ENCODE assay signal across 8 mouse cellular contexts in genomic region chr14:58069927-58070326, GRCm38 (mm10). TPM values are rescaled to one million over a fixed set of nuclear protein-coding genes. Genes with fewer than 3 reads are reported as not detected.
A peak's percentile ranks its signal among the peaks of the same experiment; 100 is the strongest.
DNase-seq lines count a peak whose midpoint lies in the region; ATAC-seq and TF ChIP-seq lines count a peak whose summit lies in the region.

No protein-coding gene starts in this region.

- H3K9ac ChIP-seq in forebrain, embryonic 12.5 days: no peak overlapping the region

- peak overlapping the region; percentile 9 for H3K4me3 ChIP-seq in lung, adult 2 months (replicated peaks; ENCODE audit: extremely low read depth, low read depth, low read length)
- H3K4me3 ChIP-seq in forebrain, embryonic 12.5 days (replicated peaks): peak overlapping the region; percentile 57
- peak overlapping the region; percentile 65 for H3K4me3 ChIP-seq in limb, embryonic 10.5 days
- H3K4me3 ChIP-seq in small intestine, adult 2 months (ENCODE audit: low read depth, low read length): peak overlapping the region; percentile 84; the same call in 1 of the 2 replicates

- H3K4me2 ChIP-seq in forebrain, embryonic 12.5 days: peak overlapping the region; percentile 86

- no peak overlapping the region for H3K27ac ChIP-seq in forebrain, embryonic 12.5 days
- H3K27ac ChIP-seq in limb, embryonic 10.5 days: no peak overlapping the region
- peak overlapping the region; percentile 83; the same call in 1 of the 2 replicates for H3K27ac ChIP-seq in small intestine, adult 2 months (ENCODE audit: insufficient read depth, low read depth, low read length)

- no peak for TF ChIP-seq CTCF in lung, adult 2 months (IDR thresholded peaks at IDR 0.05; ENCODE audit: insufficient read depth, low read length)
- no peak for TF ChIP-seq CTCF in small intestine, adult 2 months (IDR thresholded peaks at IDR 0.05; ENCODE audit: extremely low read depth, insufficient read length, insufficient replicate concordance, low read depth, low read length)

- peaks cover 18% of the 10 kb centered on the region for H3K4me1 ChIP-seq in lung, adult 2 months (ENCODE audit: control insufficient read depth, insufficient read depth, low read length)
- H3K4me1 ChIP-seq in forebrain, embryonic 12.5 days: peaks cover 44% of the 10 kb centered on the region
- peaks cover 48% of the 10 kb centered on the region for H3K4me1 ChIP-seq in limb, embryonic 10.5 days
- H3K4me1 ChIP-seq in small intestine, adult 2 months (ENCODE audit: control insufficient read depth, insufficient read depth, insufficient read length, low read length): peaks cover 6% of the 10 kb centered on the region

- no peak for TF ChIP-seq POLR2A in lung, adult 2 months (IDR thresholded peaks at IDR 0.05; ENCODE audit: borderline replicate concordance, extremely low read depth, low read depth, low read length)
- no peak for TF ChIP-seq POLR2A in small intestine, adult 2 months (IDR thresholded peaks at IDR 0.05; ENCODE audit: low read depth, low read length)

- no peak for ATAC-seq in forebrain, embryonic 12.5 days (ENCODE audit: low FRiP score)

- WGBS in lung, adult 2 months: 4% methylated on average over 6 of the region's 6 CpGs
- WGBS in forebrain, embryonic 12.5 days: 5% methylated on average over 6 of the region's 6 CpGs
- WGBS in limb, embryonic 10.5 days: 3% methylated on average over 6 of the region's 6 CpGs
- WGBS in small intestine, adult 2 months: 7% methylated on average over 6 of the region's 6 CpGs

- no peak for DNase-seq in lung, adult 2 months
- no peak for DNase-seq in lung, postnatal 36 days
- no peak for DNase-seq in limb, embryonic 10.5 days (ENCODE audit: low spot score)
- no peak for DNase-seq in cerebellum, postnatal 36 days
- DNase-seq in layer of hippocampus, adult 18-20 months (ENCODE audit: low spot score in 2 of 2): no peak
- no peak for DNase-seq in ovary, postnatal 14 days (ENCODE audit: low spot score)

- no peaks in the 10 kb centered on the region for H3K36me3 ChIP-seq in forebrain, embryonic 12.5 days (replicated peaks)
- no peaks in the 10 kb centered on the region for H3K36me3 ChIP-seq in limb, embryonic 10.5 days
- H3K36me3 ChIP-seq in small intestine, adult 2 months (ENCODE audit: control insufficient read depth, insufficient read depth, low read length): no peaks in the 10 kb centered on the region

- no peaks in the 10 kb centered on the region for H3K9me3 ChIP-seq in forebrain, embryonic 12.5 days
- H3K9me3 ChIP-seq in limb, embryonic 10.5 days (replicated peaks): no peaks in the 10 kb centered on the region

- peaks cover 67% of the 10 kb centered on the region for H3K27me3 ChIP-seq in forebrain, embryonic 12.5 days
- peaks cover 60% of the 10 kb centered on the region for H3K27me3 ChIP-seq in limb, embryonic 10.5 days (ENCODE audit: low read depth, poor library complexity, severe bottlenecking)
- H3K27me3 ChIP-seq in small intestine, adult 2 months (ENCODE audit: control insufficient read depth, insufficient read depth, low read length): peaks cover 11% of the 10 kb centered on the region; the same call in 1 of the 2 replicates

RNA-seq across cellular contexts. Expression of gene Fgf9, which starts 0.4 kb away (rescaled TPM):
- 0.20 TPM in 2 replicates for polyA plus RNA-seq in lung, adult 2 months (2012; rRNA removed)
- 2.8 and 3.8 TPM in 2 replicates for polyA plus RNA-seq in forebrain, embryonic 12.5 days (2016; fragmentation: Nextera tagmentation; extraction: Ambion mirVana)
- 3.0 and 6.5 TPM in 2 replicates for polyA plus RNA-seq in limb, embryonic 10.5 days (2016; fragmentation: Nextera tagmentation; extraction: Ambion mirVana)
- 0.14 and 0.62 TPM in 2 replicates for polyA plus RNA-seq in small intestine, adult 2 months (2012; rRNA removed)
- 10 to 100 TPM; 17.2 to 18.4 TPM for total RNA-seq in layer of hippocampus, adult 18-20 months (2021)

Comparison
In these comparisons a context has a peak if more than half of its experiments do, and no peak if none do; other contexts are left out.
1. H3K4me3 ChIP-seq: peak in every context shown above with its lines; median percentile 84 in small intestine, adult 2 months; 65 in limb, embryonic 10.5 days; 57 in forebrain, embryonic 12.5 days; 9 in lung, adult 2 months.